Mouse (Mus musculus): ENCODE measurements around the gene Serpina1a. TPM values are rescaled to one million over a fixed set of nuclear protein-coding genes. Genes with fewer than 3 reads are reported as not detected.
"Not testable (repeated sequence)": the region's sequence is repeated elsewhere in the genome, so short reads cannot be mapped to it uniquely, and the experiment has no call there.

Gene Serpina1a
- polyA plus RNA-seq (2016; fragmentation: Nextera tagmentation; extraction: Ambion mirVana), result not detected in 2 replicates

- H3K27me3 ChIP-seq (ENCODE audit: low read depth, poor library complexity, severe bottlenecking); H3K27ac ChIP-seq (replicated peaks); H3K4me3 ChIP-seq; H3K36me3 ChIP-seq; DNase-seq (ENCODE audit: low spot score); H3K4me1 ChIP-seq: not testable (repeated sequence)
- WGBS, result 83% methylated on average over 8 of the region's 9 CpGs
- H3K9me3 ChIP-seq (replicated peaks), result peaks cover 48% of the 10 kb centered on the region
These were observed at the start of gene Serpina1a for GRCm38 (mm10) chr12:103863101-103863974. TSS of gene Serpina1a (minus strand) at chr12:103863562.

DNA sequence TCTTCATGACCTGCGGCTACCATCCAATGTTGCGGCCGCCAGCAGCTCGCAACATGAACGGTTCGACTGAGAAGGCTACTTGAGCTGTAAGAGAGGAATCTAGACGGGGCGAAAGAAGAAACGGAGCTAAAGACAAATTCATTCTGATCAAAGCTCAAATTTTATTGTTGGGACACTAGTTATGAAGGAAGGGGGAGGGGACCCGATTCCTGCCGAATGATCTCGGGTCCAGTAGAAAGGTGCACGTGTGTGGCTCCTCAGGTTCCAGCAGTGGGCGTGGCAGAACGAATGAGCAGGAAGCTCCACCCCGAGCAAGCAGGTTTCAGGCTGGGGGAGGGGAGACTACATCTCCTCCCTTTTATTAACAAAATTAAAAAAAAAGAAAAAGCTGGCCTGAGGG lies 45.8 kb upstream of the Serpina1a start:
- H3K27ac ChIP-seq (replicated peaks); H3K27me3 ChIP-seq (ENCODE audit: low read depth, poor library complexity, severe bottlenecking); H3K4me1 ChIP-seq; H3K36me3 ChIP-seq; DNase-seq (ENCODE audit: low spot score); H3K4me3 ChIP-seq: not testable (repeated sequence)
- 97% methylated on average over 12 of the region's 16 CpGs for WGBS
- peaks cover 23% of the 10 kb centered on the region for H3K9me3 ChIP-seq (replicated peaks)

DNA sequence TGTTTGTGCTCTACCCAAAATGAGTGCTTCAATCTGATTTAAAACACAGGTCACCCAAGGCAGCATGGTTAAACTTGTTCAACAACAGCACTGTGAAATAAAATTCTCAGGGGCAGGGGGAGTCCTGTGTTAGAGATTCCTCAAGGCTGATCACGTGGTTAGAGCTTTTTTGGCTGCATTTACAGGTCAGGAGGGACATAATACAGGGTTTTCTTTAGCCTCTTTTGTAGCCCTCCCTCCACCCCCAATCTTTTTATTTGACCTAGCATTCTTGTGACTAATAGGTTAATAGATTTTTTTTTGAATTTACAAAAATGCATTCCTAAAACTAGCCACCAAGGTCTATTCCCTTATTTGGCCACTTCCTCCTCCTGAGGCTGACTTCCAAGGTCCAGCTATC lies 44.4 kb upstream of the Serpina1a start:
- DNase-seq (ENCODE audit: low spot score); H3K36me3 ChIP-seq; H3K4me3 ChIP-seq; H3K4me1 ChIP-seq; H3K27me3 ChIP-seq (ENCODE audit: low read depth, poor library complexity, severe bottlenecking); H3K27ac ChIP-seq (replicated peaks): not testable (repeated sequence)
- peaks cover 24% of the 10 kb centered on the region for H3K9me3 ChIP-seq (replicated peaks)
- WGBS, result 37% methylated on average over 1 of the region's 1 CpGs

DNA sequence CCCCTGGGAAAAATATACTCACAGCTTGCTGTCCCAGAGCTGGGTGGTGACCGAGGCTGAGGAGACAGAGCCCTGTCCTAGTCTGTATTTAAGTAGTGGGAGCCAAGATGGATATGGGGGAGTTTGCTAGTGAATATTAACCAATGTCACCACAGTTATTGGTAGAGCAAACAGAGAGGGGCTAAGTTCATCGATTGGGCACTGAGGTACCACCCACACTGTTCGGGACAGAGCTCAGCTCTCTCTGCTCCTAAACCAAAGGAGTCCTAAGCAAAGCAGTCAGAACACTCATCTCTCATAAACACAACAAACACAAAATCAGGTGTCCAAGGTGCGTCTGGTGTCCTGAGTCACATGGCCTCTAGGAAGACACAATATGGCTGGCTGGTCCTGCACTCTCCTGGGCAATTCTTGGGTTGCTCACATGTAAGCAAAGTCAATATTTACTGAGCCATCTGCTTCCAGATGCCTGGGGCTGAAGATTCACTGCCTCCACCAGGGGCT lies 41.5 kb upstream of the Serpina1a start, which contains the start of gene Serpina1c:
Gene Serpina1c (minus strand): TSS at position 51 of the 504 bp plus-strand sequence.
- not testable (repeated sequence) for H3K4me1 ChIP-seq; H3K36me3 ChIP-seq; DNase-seq (ENCODE audit: low spot score); H3K27me3 ChIP-seq (ENCODE audit: low read depth, poor library complexity, severe bottlenecking); H3K27ac ChIP-seq (replicated peaks); H3K4me3 ChIP-seq
- WGBS, result 90% methylated on average over 4 of the region's 4 CpGs
- peaks cover 35% of the 10 kb centered on the region for H3K9me3 ChIP-seq (replicated peaks)

GRCm38 (mm10) chr12:103901929-103902328 lies 38.6 kb upstream of the Serpina1a start:
- H3K36me3 ChIP-seq; H3K27ac ChIP-seq (replicated peaks); H3K27me3 ChIP-seq (ENCODE audit: low read depth, poor library complexity, severe bottlenecking); H3K4me3 ChIP-seq; H3K4me1 ChIP-seq; DNase-seq (ENCODE audit: low spot score): not testable (repeated sequence)
- peaks cover 31% of the 10 kb centered on the region for H3K9me3 ChIP-seq (replicated peaks)
- WGBS, result 82% methylated on average over 3 of the region's 3 CpGs

DNA sequence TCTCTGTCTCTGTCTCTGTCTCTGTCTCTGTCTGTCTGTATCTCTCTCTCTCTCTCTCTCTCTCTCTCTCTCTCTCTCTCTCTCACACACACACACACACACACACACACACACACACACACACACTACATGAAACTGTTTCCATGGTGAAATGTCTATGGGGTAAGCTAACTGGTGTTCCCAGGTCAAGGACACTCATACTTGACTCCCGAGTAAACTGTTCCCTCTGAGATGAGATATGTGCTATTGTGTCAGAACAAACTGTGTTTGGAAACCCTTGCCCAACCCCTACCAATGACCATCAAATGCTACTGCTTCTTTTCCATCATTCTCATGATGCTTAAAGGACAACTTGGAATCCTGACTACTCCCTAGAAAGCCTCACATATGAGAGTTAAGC lies 3.5 kb upstream of the Serpina1a start:
- 87% methylated on average over 1 of the region's 1 CpGs for WGBS
- not testable (repeated sequence) for DNase-seq (ENCODE audit: low spot score)

GRCm38 (mm10) chr12:103860976-103861375 lies 2.4 kb downstream of the Serpina1a start:
- H3K36me3 ChIP-seq, result no peaks in the 10 kb centered on the region
- no peak overlapping the region for H3K4me3 ChIP-seq
- no peaks in the 10 kb centered on the region for H3K4me1 ChIP-seq
- WGBS, result 80% methylated on average over 3 of the region's 3 CpGs
- peaks cover 40% of the 10 kb centered on the region for H3K9me3 ChIP-seq (replicated peaks)
- H3K27me3 ChIP-seq (ENCODE audit: low read depth, poor library complexity, severe bottlenecking), result no peaks in the 10 kb centered on the region
- no peak for DNase-seq (ENCODE audit: low spot score)
- H3K27ac ChIP-seq (replicated peaks), result no peak overlapping the region

More for the DNA sequence above, 3.5 kb upstream of the Serpina1a start:
- peaks cover 51% of the 10 kb centered on the region for H3K9me3 ChIP-seq (replicated peaks)
- H3K36me3 ChIP-seq; H3K27me3 ChIP-seq (ENCODE audit: low read depth, poor library complexity, severe bottlenecking); H3K27ac ChIP-seq (replicated peaks); H3K4me1 ChIP-seq; H3K4me3 ChIP-seq: not testable (repeated sequence)

- not testable (repeated sequence) for H3K4me3 ChIP-seq; DNase-seq (ENCODE audit: low spot score); H3K36me3 ChIP-seq; H3K4me1 ChIP-seq; H3K27me3 ChIP-seq (ENCODE audit: low read depth, poor library complexity, severe bottlenecking); H3K27ac ChIP-seq (replicated peaks)
- 76% methylated on average over 3 of the region's 4 CpGs for WGBS
- peaks cover 36% of the 10 kb centered on the region for H3K9me3 ChIP-seq (replicated peaks)
These were observed 2.8 kb downstream of the Serpina1a start for GRCm38 (mm10) chr12:103860571-103860970.

- not testable (repeated sequence) for H3K27me3 ChIP-seq (ENCODE audit: low read depth, poor library complexity, severe bottlenecking); DNase-seq (ENCODE audit: low spot score); H3K4me3 ChIP-seq; H3K27ac ChIP-seq (replicated peaks); H3K4me1 ChIP-seq; H3K36me3 ChIP-seq
- peaks cover 36% of the 10 kb centered on the region for H3K9me3 ChIP-seq (replicated peaks)
- WGBS, result 76% methylated on average over 3 of the region's 3 CpGs
These were observed 3.8 kb downstream of the Serpina1a start for GRCm38 (mm10) chr12:103859584-103859983.

DNA sequence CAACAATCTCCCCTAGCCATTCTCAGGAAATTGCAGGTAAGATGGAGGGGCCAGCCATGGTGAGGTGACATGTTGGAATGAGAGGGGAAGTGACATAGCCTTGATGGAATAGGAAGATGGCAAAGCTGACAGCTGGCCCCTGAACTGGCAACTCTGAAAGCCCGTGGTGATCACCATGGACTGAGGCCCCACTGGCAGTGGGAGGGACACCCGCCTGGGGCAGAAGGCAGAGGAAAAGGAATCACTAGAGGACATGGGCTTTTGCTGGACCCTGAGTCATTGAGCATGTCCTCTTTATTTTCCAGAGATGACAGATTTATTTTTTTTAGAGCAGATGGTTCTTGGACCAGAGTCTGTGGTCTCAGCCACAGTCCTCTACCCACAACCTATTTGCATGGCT lies 10.3 kb downstream of the Serpina1a start:
- H3K4me3 ChIP-seq; H3K27ac ChIP-seq (replicated peaks); H3K4me1 ChIP-seq; H3K27me3 ChIP-seq (ENCODE audit: low read depth, poor library complexity, severe bottlenecking); DNase-seq (ENCODE audit: low spot score); H3K36me3 ChIP-seq: not testable (repeated sequence)
- peaks cover 24% of the 10 kb centered on the region; the same call in 1 of the 2 replicates for H3K9me3 ChIP-seq (replicated peaks)
- WGBS, result 85% methylated on average over 2 of the region's 2 CpGs

- H3K36me3 ChIP-seq; DNase-seq (ENCODE audit: low spot score); H3K27ac ChIP-seq (replicated peaks); H3K4me3 ChIP-seq; H3K4me1 ChIP-seq; H3K27me3 ChIP-seq (ENCODE audit: low read depth, poor library complexity, severe bottlenecking): not testable (repeated sequence)
- WGBS, result 81% methylated on average over 4 of the region's 4 CpGs
- H3K9me3 ChIP-seq (replicated peaks), result peaks cover 60% of the 10 kb centered on the region
These were observed 33.1 kb downstream of the Serpina1a start, which contains the start of gene Serpina1b for GRCm38 (mm10) chr12:103830273-103830672. TSS of gene Serpina1b (minus strand) at chr12:103830373.

GRCm38 (mm10) chr12:103827661-103828372 lies 35.5 kb downstream of the Serpina1a start:
- H3K36me3 ChIP-seq; DNase-seq (ENCODE audit: low spot score); H3K27me3 ChIP-seq (ENCODE audit: low read depth, poor library complexity, severe bottlenecking); H3K4me3 ChIP-seq; H3K4me1 ChIP-seq; H3K27ac ChIP-seq (replicated peaks): not testable (repeated sequence)
- 88% methylated on average over 6 of the region's 6 CpGs for WGBS
- H3K9me3 ChIP-seq (replicated peaks), result peaks cover 61% of the 10 kb centered on the region

DNA sequence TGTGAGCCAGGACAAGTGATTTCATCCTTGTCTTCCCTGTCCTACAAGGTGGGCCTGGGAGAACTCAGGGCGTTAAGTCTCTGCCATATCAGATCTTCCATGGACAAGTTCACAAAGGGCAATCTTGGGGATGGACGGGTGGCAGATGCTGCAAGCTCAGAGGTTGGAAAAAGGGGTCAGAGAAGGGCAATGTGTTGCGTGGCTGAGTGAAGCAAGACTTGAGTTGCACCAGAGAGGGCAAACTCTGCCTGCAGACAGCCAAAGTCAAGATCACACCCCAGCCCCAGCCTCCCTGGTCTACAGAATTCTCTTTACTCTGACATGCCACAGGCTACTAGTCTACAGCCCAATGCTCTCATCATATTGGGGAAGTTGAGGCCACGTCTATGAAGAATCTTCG lies 39.5 kb downstream of the Serpina1a start:
- not testable (repeated sequence) for H3K36me3 ChIP-seq; H3K4me3 ChIP-seq; H3K27ac ChIP-seq (replicated peaks); H3K27me3 ChIP-seq (ENCODE audit: low read depth, poor library complexity, severe bottlenecking); DNase-seq (ENCODE audit: low spot score); H3K4me1 ChIP-seq
- H3K9me3 ChIP-seq (replicated peaks), result peaks cover 58% of the 10 kb centered on the region
- WGBS, result 81% methylated on average over 5 of the region's 5 CpGs
